Mouse (Mus musculus) lung, embryonic 14.5 days (tissue): ENCODE data around the gene Nup93. TPM values are rescaled to one million over a fixed set of nuclear protein-coding genes. Genes with fewer than 3 reads are reported as not detected.

Experiments
- ATAC-seq: fragments of 200-750 bp; cut with Nextera tagmentation; 2 replicates; pipeline ENCODE4 v1.8.0; 2017; ENCODE audit warnings: mild to moderate bottlenecking, moderate TSS enrichment, moderate library complexity; ENCODE audit not compliant: insufficient read depth
- DNase-seq: peaks from one replicate; pipeline ENCODE4 v3.0.0-alpha.2; 2015
- H3K27ac ChIP-seq: fragments of 300-500 bp; sonication (generic); 2 replicates; pipeline ENCODE4 v1.5.1; 2014; ENCODE audit warnings: low read depth, mild to moderate bottlenecking, moderate library complexity
- H3K27me3 ChIP-seq: fragments of 300-500 bp; sonication (generic); 2 replicates; pipeline ENCODE4 v1.6.1; 2014; ENCODE audit warnings: low read length, control low read depth; ENCODE audit not compliant: insufficient read depth
- H3K36me3 ChIP-seq: fragments of 300-500 bp; sonication (generic); 2 replicates; pipeline ENCODE4 v1.6.1; 2014; ENCODE audit warnings: control low read depth; ENCODE audit not compliant: insufficient read depth
- H3K4me1 ChIP-seq: fragments of 300-500 bp; sonication (generic); 2 replicates; pipeline ENCODE4 v1.6.1; 2014; ENCODE audit warnings: antibody characterized with exemption, control low read depth; ENCODE audit not compliant: insufficient read depth
- H3K4me2 ChIP-seq: fragments of 300-500 bp; sonication (generic); 2 replicates; pipeline ENCODE4 v1.6.1; 2014; ENCODE audit warnings: mild to moderate bottlenecking
- H3K4me3 ChIP-seq: fragments of 300-500 bp; sonication (generic); 2 replicates; pipeline ENCODE4 v1.5.1; 2014; ENCODE audit warnings: low read depth, low read length
- H3K9ac ChIP-seq: fragments of 300-500 bp; sonication (generic); 2 replicates; pipeline ENCODE4 v1.6.1; 2014
- H3K9me3 ChIP-seq: fragments of 300-500 bp; sonication (generic); 2 replicates; pipeline ENCODE4 v1.6.1; 2016; ENCODE audit warnings: low read depth, low read length, control low read depth
- CTCF ChIP-seq: IDR thresholded peaks from 2 replicates; pipeline ENCODE4 v1.5.1; 2016; ENCODE audit warnings: antibody characterized with exemption, low read depth
- WGBS: fragments of 180-500 bp; shearing (Covaris S2); extraction: QIAGEN DNeasy Blood & Tissue Kit; methylation state at CpG from one replicate; pipeline ENCODE4 v1.1.7; 2014; 5-methylcytosine and 5-hydroxymethylcytosine counted together
- polyA plus RNA-seq: library from polyadenylated mRNA; unstranded; fragments of >200 nt; fragmentation: Nextera tagmentation; extraction: Ambion mirVana; gene quantifications from 2 replicates; pipeline ENCODE4 v1.2.1, GENCODE M21; 2014

Gene Nup93
- polyA plus RNA-seq, 1 experiment from 2014 or later = 126 TPM

DNA sequence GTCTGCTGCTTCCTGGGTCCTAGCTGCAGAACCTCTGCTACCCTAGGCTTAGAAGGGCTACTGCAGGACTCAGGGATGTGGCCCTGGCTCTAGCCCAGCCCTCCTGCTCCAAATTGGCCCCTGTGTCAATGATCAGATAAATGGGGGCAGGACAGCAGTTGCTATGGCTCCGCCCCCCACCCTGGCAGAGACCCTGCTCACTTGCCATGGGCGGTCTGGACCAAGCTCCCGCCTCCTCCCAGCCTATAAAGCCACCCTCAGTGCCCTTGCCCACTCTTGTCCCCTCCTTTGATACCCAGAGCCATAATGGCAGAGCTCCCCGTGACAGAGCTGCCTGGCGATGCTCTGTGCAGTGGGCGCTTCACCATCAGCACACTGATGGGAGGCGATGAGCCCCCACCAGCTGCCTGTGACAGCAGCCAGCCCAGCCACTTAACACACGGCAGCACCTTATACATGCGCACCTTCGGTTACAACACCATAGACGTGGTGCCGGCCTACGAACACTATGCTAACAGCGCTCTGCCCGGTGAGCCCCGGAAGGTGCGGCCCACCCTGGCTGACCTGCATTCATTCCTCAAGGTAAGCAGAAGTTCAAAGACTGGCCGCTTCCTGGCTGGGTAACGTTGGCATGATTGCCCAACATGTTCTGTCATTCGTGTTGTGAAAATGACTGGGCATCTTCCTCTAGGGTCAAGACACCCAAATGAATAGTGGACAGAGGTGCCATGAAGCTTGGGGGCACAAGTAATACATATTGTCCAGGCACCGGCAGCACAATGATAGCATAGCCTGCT lies 114.8 kb downstream of the Nup93 start, which contains the start of gene Slc12a3:
Gene Slc12a3 (plus strand): TSS at position 270 of the 797 bp plus-strand sequence.
- TF ChIP-seq CTCF = no peak
- H3K4me2 ChIP-seq = no peak within 1 kb of the TSS
- H3K27me3 ChIP-seq = no peaks in the 10 kb centered on the region
- no peak within 1 kb of the TSS for H3K4me3 ChIP-seq
- no peaks in the 10 kb centered on the region for H3K36me3 ChIP-seq
- no peaks in the 10 kb centered on the region for H3K4me1 ChIP-seq
- ATAC-seq = no peak
- H3K9ac ChIP-seq = no peak within 1 kb of the TSS
- DNase-seq = no peak
- H3K9me3 ChIP-seq = no peaks in the 10 kb centered on the region
- 77% methylated on average over 21 of the region's 21 CpGs for WGBS
- no peak within 1 kb of the TSS for H3K27ac ChIP-seq

- DNase-seq (peak; percentile 90), ATAC-seq (peak; percentile 54; the same call in 1 of the 2 replicates)
- H3K9ac ChIP-seq = no peak overlapping the region
- H3K4me3 ChIP-seq = no peak overlapping the region
- no peaks in the 10 kb centered on the region for H3K36me3 ChIP-seq
- no peak overlapping the region for H3K27ac ChIP-seq
- no peak overlapping the region for H3K4me2 ChIP-seq
- H3K27me3 ChIP-seq = no peaks in the 10 kb centered on the region
- H3K4me1 ChIP-seq = no peaks in the 10 kb centered on the region
- 26% methylated on average over 4 of the region's 4 CpGs for WGBS
- no peaks in the 10 kb centered on the region for H3K9me3 ChIP-seq
- peak; percentile 94 for TF ChIP-seq CTCF
These were observed 116.4 kb downstream of the Nup93 start for GRCm38 (mm10) chr8:94330733-94331132.

- Histone ChIP-seq H3K9me3 (no peaks in the 10 kb centered on the region), H3K4me3 (no peak overlapping the region), H3K4me2 (no peak overlapping the region), H3K4me1 (no peaks in the 10 kb centered on the region), H3K27ac (no peak overlapping the region), H3K27me3 (no peaks in the 10 kb centered on the region), H3K9ac (no peak overlapping the region), H3K36me3 (no peaks in the 10 kb centered on the region)
- no peak for ATAC-seq
- 50% methylated on average over 5 of the region's 5 CpGs for WGBS
- peak; percentile 47 for DNase-seq
- peak; percentile 57 for TF ChIP-seq CTCF
These were observed 119.0 kb downstream of the Nup93 start for GRCm38 (mm10) chr8:94333345-94333744.

DNA sequence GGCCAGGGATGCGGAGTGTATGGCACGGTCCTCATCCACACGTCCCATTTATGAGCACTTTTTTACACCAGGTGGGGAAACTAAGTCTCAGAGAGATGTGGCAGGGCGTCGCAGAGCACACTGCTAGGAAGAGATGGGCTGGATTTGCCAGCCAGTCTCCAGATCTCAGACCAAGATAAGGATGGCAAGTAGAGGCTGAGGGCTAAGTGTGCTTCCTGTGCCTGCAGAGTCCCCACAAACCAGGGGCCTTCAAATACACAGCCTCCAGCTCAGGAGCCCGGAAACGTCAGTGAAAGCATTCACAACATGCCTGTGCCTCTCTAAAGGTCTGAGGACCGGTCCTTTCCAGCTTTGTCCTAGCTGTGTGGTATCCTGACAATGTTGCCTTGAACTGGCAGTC lies 123.2 kb downstream of the Nup93 start:
- no peaks in the 10 kb centered on the region for H3K36me3 ChIP-seq
- no peak overlapping the region for H3K4me3 ChIP-seq
- no peak overlapping the region for H3K4me2 ChIP-seq
- WGBS = 76% methylated on average over 8 of the region's 8 CpGs
- no peak for TF ChIP-seq CTCF
- H3K9ac ChIP-seq = no peak overlapping the region
- DNase-seq (no peak), ATAC-seq (no peak)
- no peaks in the 10 kb centered on the region for H3K27me3 ChIP-seq
- H3K4me1 ChIP-seq = no peaks in the 10 kb centered on the region
- H3K27ac ChIP-seq = no peak overlapping the region
- no peaks in the 10 kb centered on the region for H3K9me3 ChIP-seq

DNA sequence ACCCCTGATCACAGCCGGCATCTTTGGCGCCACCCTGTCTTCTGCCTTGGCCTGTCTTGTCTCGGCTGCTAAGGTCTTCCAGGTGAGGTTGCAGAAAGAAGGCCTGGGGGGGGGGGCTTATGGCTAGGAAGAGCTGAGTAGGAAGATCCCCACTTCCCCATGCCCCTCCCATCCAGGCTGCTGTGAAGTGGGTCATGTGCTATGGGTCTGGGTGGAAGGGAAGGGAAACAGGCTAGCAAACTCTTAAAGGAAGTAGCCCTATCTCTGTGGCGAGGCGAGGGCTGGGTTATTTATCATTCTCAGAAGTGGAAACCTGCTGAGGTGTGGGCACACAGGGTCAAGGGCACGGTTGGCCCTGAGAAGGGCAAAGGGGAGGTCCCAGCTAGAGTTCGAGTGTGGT lies 126.4 kb downstream of the Nup93 start:
- TF ChIP-seq CTCF = no peak
- ATAC-seq (no peak), DNase-seq (no peak)
- Histone ChIP-seq H3K9ac (no peak overlapping the region), H3K27ac (no peak overlapping the region), H3K4me3 (no peak overlapping the region), H3K9me3 (no peaks in the 10 kb centered on the region), H3K4me1 (no peaks in the 10 kb centered on the region), H3K4me2 (no peak overlapping the region), H3K36me3 (no peaks in the 10 kb centered on the region), H3K27me3 (no peaks in the 10 kb centered on the region)
- WGBS = 72% methylated on average over 7 of the region's 7 CpGs

- Histone ChIP-seq H3K4me3 (no peak overlapping the region), H3K36me3 (no peaks in the 10 kb centered on the region), H3K9ac (no peak overlapping the region)
These were observed 128.3 kb downstream of the Nup93 start for GRCm38 (mm10) chr8:94342691-94343090.

GRCm38 (mm10) chr8:94343290-94343689 lies 128.9 kb downstream of the Nup93 start:
- Histone ChIP-seq H3K9me3 (no peaks in the 10 kb centered on the region), H3K4me3 (no peak overlapping the region), H3K27me3 (no peaks in the 10 kb centered on the region), H3K36me3 (no peaks in the 10 kb centered on the region), H3K4me2 (no peak overlapping the region), H3K27ac (no peak overlapping the region), H3K4me1 (no peaks in the 10 kb centered on the region), H3K9ac (no peak overlapping the region)
- DNase-seq = peak; percentile 92
- ATAC-seq = peak; percentile 63
- WGBS = 9% methylated on average over 6 of the region's 6 CpGs
- peak; percentile 91 for TF ChIP-seq CTCF

More at GRCm38 (mm10) chr8:94342691-94343090, 128.3 kb downstream of the Nup93 start:
- WGBS = 84% methylated on average over 10 of the region's 10 CpGs
- Histone ChIP-seq H3K27me3 (no peaks in the 10 kb centered on the region), H3K9me3 (no peaks in the 10 kb centered on the region), H3K27ac (no peak overlapping the region), H3K4me2 (no peak overlapping the region), H3K4me1 (no peaks in the 10 kb centered on the region)
- ATAC-seq (no peak), DNase-seq (no peak)
- TF ChIP-seq CTCF = no peak
